Mouse (Mus musculus) heart, adult 2 months (tissue): Measurements from ENCODE around the gene Trp53bp2. TPM values are rescaled to one million over a fixed set of nuclear protein-coding genes. Genes with fewer than 3 reads are reported as not detected.

ENCODE experiments used
- DNase-seq, 2 experiments: peaks; one replicate each; pipeline ENCODE4 v3.0.0; 2021
- H3K27ac ChIP-seq: fragments of 200-600 bp; 2 replicates; pipeline ENCODE4 v1.8.1; 2022
- H3K27me3 ChIP-seq: fragments of 200-500 bp; 2 replicates; pipeline ENCODE4 v1.6.1; 2012; ENCODE audit warnings: mild to moderate bottlenecking, low read length, inconsistent platforms, mixed read lengths; ENCODE audit not compliant: control insufficient read depth, insufficient read depth
- H3K36me3 ChIP-seq: fragments of 200-500 bp; 2 replicates; pipeline ENCODE4 v1.6.1; 2012; ENCODE audit warnings: low read length, inconsistent platforms; ENCODE audit not compliant: control insufficient read depth, insufficient read depth
- H3K4me1 ChIP-seq: fragments of 200-500 bp; 2 replicates; pipeline ENCODE4 v1.6.1; 2011; ENCODE audit warnings: low read length; ENCODE audit not compliant: control insufficient read depth, insufficient read depth
- H3K4me3 ChIP-seq: fragments of 200-600 bp; 2 replicates; pipeline ENCODE4 v1.8.1; 2022
- H3K79me2 ChIP-seq: fragments of 200-500 bp; replicated peaks from 2 replicates; pipeline ENCODE4 v1.6.1; 2012; ENCODE audit warnings: mild to moderate bottlenecking, inconsistent platforms, low read length, moderate library complexity, mixed read lengths; ENCODE audit not compliant: control insufficient read depth, insufficient read depth
- H3K9ac ChIP-seq: fragments of 200-500 bp; 2 replicates; pipeline ENCODE4 v1.6.1; 2012; ENCODE audit warnings: low read depth, mild to moderate bottlenecking, control low read depth, inconsistent platforms, low read length, mixed read lengths
- CTCF ChIP-seq: fragments of 200-600 bp; IDR thresholded peaks from 2 replicates; pipeline ENCODE4 v1.8.1; 2022; ENCODE audit warnings: antibody characterized with exemption, mild to moderate bottlenecking, moderate library complexity
- EP300 ChIP-seq: fragments of 200-500 bp; IDR thresholded peaks from 2 replicates; pipeline ENCODE4 v1.6.1; 2011; ENCODE audit warnings: low read depth, low read length, control low read depth; ENCODE audit not compliant: insufficient read depth
- POLR2A ChIP-seq: fragments of 200-500 bp; IDR thresholded peaks from 2 replicates; pipeline ENCODE4 v1.6.1; 2011; ENCODE audit warnings: mild to moderate bottlenecking, low read depth, low read length, control low read depth; ENCODE audit not compliant: insufficient read depth
- WGBS: fragments of 180-500 bp; shearing (Covaris S2); methylation state at CpG from one replicate; pipeline ENCODE4 v1.1.7; 2018; 5-methylcytosine and 5-hydroxymethylcytosine counted together
- intact Hi-C: fragments of 180-260 bp; cut with DNase I; formaldehyde crosslinking; loops from one replicate; pipeline ENCODE4 v1.15.1; 2025
- polyA plus RNA-seq: library from polyadenylated mRNA; depleted of rRNA; stranded (reverse); fragments of >200 nt; gene quantifications from 2 replicates; pipeline ENCODE4 v1.2.3, GENCODE M21; 2012
- total RNA-seq, 2 experiments: library from RNA; stranded (reverse); gene quantifications; 2 replicates each; pipeline ENCODE4 v1.2.3; 2021

Gene Trp53bp2
- total and polyA plus RNA-seq, 3 experiments = 8.4 to 11.4 (median 9.3) TPM

DNA sequence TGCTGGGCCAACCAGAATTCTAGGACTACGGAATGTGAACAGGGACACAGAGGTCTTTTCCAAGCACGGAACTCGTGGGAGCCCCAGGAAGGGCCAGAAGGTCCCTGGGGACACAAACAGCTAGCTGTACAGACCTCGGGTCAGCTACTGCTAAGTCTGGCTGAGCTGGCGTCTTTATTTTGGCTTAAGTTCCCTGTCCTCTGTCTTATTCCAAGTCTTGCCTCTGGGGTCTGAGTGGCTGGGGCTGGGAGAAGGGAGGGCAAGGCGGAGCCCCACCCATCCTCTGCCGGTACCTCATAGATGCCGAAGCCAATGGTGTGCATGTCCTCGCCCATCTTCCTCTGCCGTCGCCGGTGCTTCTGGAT lies 74.9 kb downstream of the Trp53bp2 start:
- WGBS = 65% methylated on average over 12 of the region's 12 CpGs

DNA sequence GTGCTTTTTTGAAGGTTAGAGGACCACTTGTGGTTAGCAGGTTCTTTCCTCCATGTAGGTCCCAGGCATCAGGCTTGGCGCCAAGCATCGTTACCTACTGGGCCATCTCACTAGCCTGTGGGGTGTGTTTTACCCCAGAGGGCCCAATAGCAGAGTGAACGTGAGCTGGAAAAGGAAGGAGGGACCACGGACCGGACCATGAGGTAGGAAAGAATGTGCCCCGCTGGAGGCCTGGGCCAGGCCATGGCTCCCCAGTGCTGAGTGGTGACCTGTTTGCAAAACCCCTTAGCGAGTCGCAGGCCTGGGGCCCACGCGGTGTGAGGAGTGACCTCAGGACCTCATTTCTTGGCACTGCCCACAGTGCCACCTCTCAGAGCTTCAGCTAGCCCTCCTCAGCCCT lies 79.5 kb downstream of the Trp53bp2 start:
- no peaks in the 10 kb centered on the region for H3K27me3 ChIP-seq
- WGBS = 92% methylated on average over 10 of the region's 10 CpGs
- TF ChIP-seq EP300 = no peak
- TF ChIP-seq POLR2A = no peak
- TF ChIP-seq CTCF = no peak
- no peak for DNase-seq
- no peaks in the 10 kb centered on the region for H3K79me2 ChIP-seq
- H3K27ac ChIP-seq = no peak overlapping the region
- peaks cover 16% of the 10 kb centered on the region for H3K4me1 ChIP-seq
- intact Hi-C loops = loop anchor here (2.0 kb wide), 1 partner anchor 112 kb away; no protein-coding TSS in a partner anchor
- no peak overlapping the region for H3K9ac ChIP-seq
- H3K36me3 ChIP-seq = no peaks in the 10 kb centered on the region; the same call in 1 of the 2 replicates
- no peak overlapping the region for H3K4me3 ChIP-seq

More for the DNA sequence above, 74.9 kb downstream of the Trp53bp2 start:
- 0 out of 2 replicates have a peak, but pooled peaks have one; percentile 25 for TF ChIP-seq EP300
- TF ChIP-seq POLR2A = 0 out of 2 replicates have a peak, but pooled peaks have one; percentile 17
- TF ChIP-seq CTCF = no peak
- H3K4me1 ChIP-seq = no peaks in the 10 kb centered on the region; the same call in 1 of the 2 replicates
- intact Hi-C loops = no loop called here
- H3K79me2 ChIP-seq = no peaks in the 10 kb centered on the region
- no peak overlapping the region for H3K9ac ChIP-seq
- no peaks in the 10 kb centered on the region for H3K27me3 ChIP-seq
- no peaks in the 10 kb centered on the region for H3K36me3 ChIP-seq
- H3K27ac ChIP-seq = no peak overlapping the region; the same call in 1 of the 2 replicates
- peak in 1 of 2 experiments; percentile 69 for DNase-seq
- no peak overlapping the region for H3K4me3 ChIP-seq

DNA sequence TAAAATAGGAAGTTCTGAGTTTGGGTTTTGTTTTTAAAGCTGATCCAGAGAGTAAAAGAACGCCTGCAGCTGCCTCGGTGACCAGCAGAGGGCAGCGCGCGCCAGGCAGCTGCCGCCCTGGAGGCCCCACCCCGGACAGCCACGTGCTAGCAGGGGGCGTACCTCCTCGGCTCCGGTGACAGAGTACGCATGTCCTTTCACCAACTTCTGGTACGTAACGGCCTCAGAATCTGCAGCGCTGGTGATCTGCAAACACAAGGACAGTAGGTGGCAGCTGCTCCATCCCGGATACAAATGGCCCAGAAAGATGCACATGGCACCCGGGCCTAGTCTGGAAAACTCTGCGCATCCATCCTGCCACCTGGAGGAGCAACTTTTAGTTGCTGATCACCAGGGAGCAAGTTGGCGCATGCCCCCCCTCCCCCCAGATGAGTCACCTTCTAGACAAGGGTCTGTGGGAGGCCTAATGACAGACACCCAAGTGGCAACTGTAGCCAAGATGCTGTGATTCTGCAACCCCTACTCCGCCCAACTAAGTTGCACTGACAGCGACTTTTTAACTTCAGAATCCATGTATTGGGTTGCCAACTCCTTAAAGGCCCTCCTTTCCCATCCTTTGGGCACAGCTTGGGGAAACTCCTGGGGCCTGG lies 81.0 kb downstream of the Trp53bp2 start:
- no peaks in the 10 kb centered on the region for H3K27me3 ChIP-seq
- peaks cover 3% of the 10 kb centered on the region; the same call in 1 of the 2 replicates for H3K36me3 ChIP-seq
- intact Hi-C loops = loop anchor here (1.0 to 2.0 kb wide), 3 partner anchors 27 to 113 kb away; partner anchors contain the start of gene Capn2
- H3K4me3 ChIP-seq = no peak overlapping the region
- no peak overlapping the region for H3K9ac ChIP-seq
- H3K79me2 ChIP-seq = no peaks in the 10 kb centered on the region; the same call in 1 of the 2 replicates
- H3K4me1 ChIP-seq = peaks cover 25% of the 10 kb centered on the region
- H3K27ac ChIP-seq = peak overlapping the region; percentile 58
- DNase-seq = peak; percentile 94 to 95
- 10% methylated on average over 21 of the region's 21 CpGs for WGBS
- TF ChIP-seq CTCF = peak; percentile 97
- TF ChIP-seq EP300 = peak; percentile 94
- peak; percentile 67 for TF ChIP-seq POLR2A

DNA sequence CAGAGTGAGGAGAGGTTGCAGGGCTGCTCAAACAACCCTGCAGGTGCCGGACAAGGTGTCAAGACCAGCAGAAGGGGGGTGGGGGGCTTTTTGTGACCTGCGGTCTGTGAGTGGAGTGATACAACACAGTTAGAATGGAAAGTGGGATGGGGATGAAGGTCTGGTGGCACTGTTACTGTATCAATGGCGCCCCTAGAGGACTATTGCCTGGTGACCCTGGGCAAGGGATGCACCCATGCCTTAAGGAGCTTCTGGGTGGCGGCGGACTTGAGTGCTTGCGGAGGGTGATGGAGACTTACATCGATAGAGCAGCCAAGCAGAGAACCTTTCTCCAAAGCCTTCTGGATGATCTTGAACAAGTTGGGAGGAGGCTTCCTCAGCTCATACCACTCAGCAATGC lies 81.6 kb downstream of the Trp53bp2 start:
- TF ChIP-seq CTCF (peak; percentile 40), EP300 (no peak), POLR2A (no peak)
- peak overlapping the region; percentile 58 for H3K27ac ChIP-seq
- H3K79me2 ChIP-seq = peaks cover under 1% of the 10 kb centered on the region
- no peak overlapping the region for H3K9ac ChIP-seq
- WGBS = 80% methylated on average over 7 of the region's 7 CpGs
- intact Hi-C loops = no loop called here
- H3K27me3 ChIP-seq = no peaks in the 10 kb centered on the region
- H3K36me3 ChIP-seq = peaks cover 3% of the 10 kb centered on the region; the same call in 1 of the 2 replicates
- peaks cover 27% of the 10 kb centered on the region for H3K4me1 ChIP-seq
- no peak for DNase-seq
- no peak overlapping the region for H3K4me3 ChIP-seq

DNA sequence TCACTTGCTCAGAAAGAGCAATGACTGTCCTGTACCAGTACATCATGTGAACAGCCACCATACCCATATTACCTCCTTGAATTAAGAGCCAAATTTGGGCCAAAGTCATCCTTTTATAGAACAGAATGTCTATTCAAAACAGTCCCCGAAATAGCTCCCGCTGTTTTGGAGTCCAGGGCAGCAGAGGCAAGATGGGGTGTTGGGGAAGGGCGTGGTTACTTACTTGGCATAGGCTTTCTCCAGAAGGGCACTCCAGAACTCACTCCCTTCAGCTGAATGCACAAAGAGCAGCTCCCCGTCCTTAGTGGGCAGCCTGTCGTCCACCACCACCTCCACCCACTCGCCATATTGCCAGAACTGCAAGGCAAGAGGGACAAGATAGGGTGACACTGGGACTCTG lies 82.9 kb downstream of the Trp53bp2 start:
- Histone ChIP-seq H3K27ac (no peak overlapping the region; the same call in 1 of the 2 replicates), H3K4me3 (no peak overlapping the region), H3K4me1 (peaks cover 33% of the 10 kb centered on the region), H3K9ac (no peak overlapping the region), H3K79me2 (peaks cover 1% of the 10 kb centered on the region), H3K27me3 (no peaks in the 10 kb centered on the region), H3K36me3 (peaks cover 3% of the 10 kb centered on the region; the same call in 1 of the 2 replicates)
- intact Hi-C loops = no loop called here
- TF ChIP-seq EP300 (no peak), POLR2A (no peak), CTCF (no peak)
- no peak for DNase-seq
- 61% methylated on average over 6 of the region's 6 CpGs for WGBS
